Mouse (Mus musculus): ENCODE results near the gene Cdkal1. TPM values are rescaled to one million over a fixed set of nuclear protein-coding genes. Genes with fewer than 3 reads are reported as not detected.
A peak's percentile ranks its signal among the peaks of the same experiment; 100 is the strongest.

Cdkal1 gene
- polyA plus RNA-seq, 1 experiment from 2014 or later: 8.7 TPM

GRCm38 (mm10) chr13:29164845-29165524, 690.5 kb downstream of the Cdkal1 start:
- no peak for TF ChIP-seq EP300 (IDR thresholded peaks at IDR 0.05; ENCODE audit: low read depth)
- no peak for TF ChIP-seq CTCF (IDR thresholded peaks at IDR 0.05; ENCODE audit: low read depth)
- WGBS (ENCODE audit: insufficient replicate concordance): 55% methylated on average over 15 of the region's 15 CpGs
- H3K4me3 ChIP-seq (ENCODE audit: low read depth, low read length): no peak overlapping the region
- H3K9ac ChIP-seq (replicated peaks): no peak overlapping the region
- DNase-seq: no peak
- H3K4me2 ChIP-seq (ENCODE audit: low read depth, low read length): peak overlapping the region; percentile 14; the same call in 1 of the 2 replicates
- ATAC-seq: 0 out of 2 replicates have a peak, but pooled peaks have one; percentile 31
- H3K9me3 ChIP-seq (ENCODE audit: low read length): no peaks in the 10 kb centered on the region
- no peaks in the 10 kb centered on the region for H3K36me3 ChIP-seq (replicated peaks; ENCODE audit: insufficient read depth, low read length)
- H3K27ac ChIP-seq (ENCODE audit: low read depth): no peak overlapping the region
- H3K4me1 ChIP-seq (ENCODE audit: insufficient read depth): 0 out of 2 replicates have a peak, but pooled peaks cover 2% of the 10 kb centered on the region
- no peaks in the 10 kb centered on the region for H3K27me3 ChIP-seq (ENCODE audit: insufficient read depth, low read length)

- no peak for TF ChIP-seq CTCF (IDR thresholded peaks at IDR 0.05; ENCODE audit: low read depth)
- TF ChIP-seq EP300 (IDR thresholded peaks at IDR 0.05; ENCODE audit: low read depth): no peak
- no peak overlapping the region for H3K27ac ChIP-seq (ENCODE audit: low read depth)
- no peaks in the 10 kb centered on the region for H3K36me3 ChIP-seq (replicated peaks; ENCODE audit: insufficient read depth, low read length)
- H3K4me2 ChIP-seq (ENCODE audit: low read depth, low read length): no peak overlapping the region
- DNase-seq: no peak
- H3K4me3 ChIP-seq (ENCODE audit: low read depth, low read length): no peak overlapping the region
- H3K9me3 ChIP-seq (ENCODE audit: low read length): no peaks in the 10 kb centered on the region
- H3K27me3 ChIP-seq (ENCODE audit: insufficient read depth, low read length): no peaks in the 10 kb centered on the region
- H3K4me1 ChIP-seq (ENCODE audit: insufficient read depth): 0 out of 2 replicates have a peak, but pooled peaks cover 2% of the 10 kb centered on the region
- H3K9ac ChIP-seq (replicated peaks): no peak overlapping the region
- peak; percentile 50; the same call in 1 of the 2 replicates for ATAC-seq
- 79% methylated on average over 2 of the region's 2 CpGs for WGBS (ENCODE audit: insufficient replicate concordance)
Measured at GRCm38 (mm10) chr13:29162867-29163514, 692.5 kb downstream of the Cdkal1 start.

- ATAC-seq (no peak), DNase-seq (no peak)
- no peaks in the 10 kb centered on the region for H3K27me3 ChIP-seq (ENCODE audit: insufficient read depth, low read length)
- H3K9ac ChIP-seq (replicated peaks): no peak overlapping the region
- H3K4me2 ChIP-seq (ENCODE audit: low read depth, low read length): no peak overlapping the region
- no peaks in the 10 kb centered on the region for H3K9me3 ChIP-seq (ENCODE audit: low read length)
- H3K36me3 ChIP-seq (replicated peaks; ENCODE audit: insufficient read depth, low read length): no peaks in the 10 kb centered on the region
- TF ChIP-seq CTCF (IDR thresholded peaks at IDR 0.05; ENCODE audit: low read depth) (no peak), EP300 (IDR thresholded peaks at IDR 0.05; ENCODE audit: low read depth) (no peak)
- WGBS (ENCODE audit: insufficient replicate concordance): 53% methylated on average over 3 of the region's 3 CpGs
- no peak overlapping the region for H3K4me3 ChIP-seq (ENCODE audit: low read depth, low read length)
- 0 out of 2 replicates have a peak, but pooled peaks cover 2% of the 10 kb centered on the region for H3K4me1 ChIP-seq (ENCODE audit: insufficient read depth)
- no peak overlapping the region for H3K27ac ChIP-seq (ENCODE audit: low read depth)
Measured at GRCm38 (mm10) chr13:29162444-29162843, 693.0 kb downstream of the Cdkal1 start.

GRCm38 (mm10) chr13:29161436-29161835, 694.0 kb downstream of the Cdkal1 start:
- 76% methylated on average over 3 of the region's 3 CpGs for WGBS (ENCODE audit: insufficient replicate concordance)
- Histone ChIP-seq H3K27me3 (ENCODE audit: insufficient read depth, low read length) (no peaks in the 10 kb centered on the region), H3K4me1 (ENCODE audit: insufficient read depth) (0 out of 2 replicates have a peak, but pooled peaks cover 2% of the 10 kb centered on the region), H3K27ac (ENCODE audit: low read depth) (no peak overlapping the region), H3K9ac (replicated peaks) (no peak overlapping the region), H3K4me2 (ENCODE audit: low read depth, low read length) (no peak overlapping the region), H3K4me3 (ENCODE audit: low read depth, low read length) (no peak overlapping the region), H3K36me3 (replicated peaks; ENCODE audit: insufficient read depth, low read length) (no peaks in the 10 kb centered on the region), H3K9me3 (ENCODE audit: low read length) (no peaks in the 10 kb centered on the region)
- no peak for DNase-seq
- TF ChIP-seq EP300 (IDR thresholded peaks at IDR 0.05; ENCODE audit: low read depth): no peak
- no peak for TF ChIP-seq CTCF (IDR thresholded peaks at IDR 0.05; ENCODE audit: low read depth)
- ATAC-seq: no peak

GRCm38 (mm10) chr13:29156703-29157102, 698.8 kb downstream of the Cdkal1 start:
- no peaks in the 10 kb centered on the region for H3K27me3 ChIP-seq (ENCODE audit: insufficient read depth, low read length)
- 39% methylated on average over 4 of the region's 4 CpGs for WGBS (ENCODE audit: insufficient replicate concordance)
- no peak overlapping the region for H3K4me3 ChIP-seq (ENCODE audit: low read depth, low read length)
- no peaks in the 10 kb centered on the region for H3K36me3 ChIP-seq (replicated peaks; ENCODE audit: insufficient read depth, low read length)
- H3K4me2 ChIP-seq (ENCODE audit: low read depth, low read length): no peak overlapping the region
- no peaks in the 10 kb centered on the region for H3K4me1 ChIP-seq (ENCODE audit: insufficient read depth)
- ATAC-seq (no peak), DNase-seq (no peak)
- TF ChIP-seq EP300 (IDR thresholded peaks at IDR 0.05; ENCODE audit: low read depth): no peak
- 0 out of 2 replicates have a peak, but pooled peaks have one; percentile 11 for TF ChIP-seq CTCF (IDR thresholded peaks at IDR 0.05; ENCODE audit: low read depth)
- H3K9me3 ChIP-seq (ENCODE audit: low read length): no peaks in the 10 kb centered on the region
- no peak overlapping the region for H3K27ac ChIP-seq (ENCODE audit: low read depth)
- H3K9ac ChIP-seq (replicated peaks): no peak overlapping the region

GRCm38 (mm10) chr13:29155297-29155696, 700.2 kb downstream of the Cdkal1 start:
- ATAC-seq: no peak
- Histone ChIP-seq H3K27me3 (ENCODE audit: insufficient read depth, low read length) (no peaks in the 10 kb centered on the region), H3K4me2 (ENCODE audit: low read depth, low read length) (no peak overlapping the region), H3K4me1 (ENCODE audit: insufficient read depth) (no peaks in the 10 kb centered on the region), H3K9me3 (ENCODE audit: low read length) (no peaks in the 10 kb centered on the region), H3K27ac (ENCODE audit: low read depth) (no peak overlapping the region), H3K9ac (replicated peaks) (no peak overlapping the region), H3K4me3 (ENCODE audit: low read depth, low read length) (no peak overlapping the region), H3K36me3 (replicated peaks; ENCODE audit: insufficient read depth, low read length) (no peaks in the 10 kb centered on the region)
- TF ChIP-seq CTCF (IDR thresholded peaks at IDR 0.05; ENCODE audit: low read depth) (no peak), EP300 (IDR thresholded peaks at IDR 0.05; ENCODE audit: low read depth) (no peak)
- DNase-seq: no peak
- 92% methylated on average over 3 of the region's 3 CpGs for WGBS (ENCODE audit: insufficient replicate concordance)

Measured in liver, postnatal 0 days (tissue).